Mouse (Mus musculus) right cerebral cortex, postnatal 25 days (tissue): ENCODE measurements around the gene Tlr8.

Experiments
- DNase-seq: peaks from one replicate; pipeline ENCODE4 v3.0.0; 2022

Gene Tlr8

DNA sequence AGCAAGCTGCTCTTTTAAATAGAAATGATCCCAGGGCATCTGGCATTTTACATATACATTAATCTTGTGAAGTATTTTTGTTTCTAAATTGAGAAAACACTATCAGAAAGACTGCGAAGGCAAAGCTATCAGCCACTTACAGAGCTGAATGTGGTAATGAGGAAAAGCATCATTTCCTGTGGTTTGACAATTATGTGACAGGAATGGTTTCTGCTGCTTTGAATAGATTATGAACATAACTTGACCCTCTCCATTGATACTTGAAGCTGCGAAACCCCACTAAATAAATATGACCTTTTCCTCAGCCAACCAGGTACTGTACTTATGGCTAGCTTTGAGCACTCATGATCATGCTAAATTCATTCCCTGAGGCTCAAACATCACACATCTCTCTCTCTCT, 62.8 kb downstream of the Tlr8 start:
- DNase-seq: no peak

DNA sequence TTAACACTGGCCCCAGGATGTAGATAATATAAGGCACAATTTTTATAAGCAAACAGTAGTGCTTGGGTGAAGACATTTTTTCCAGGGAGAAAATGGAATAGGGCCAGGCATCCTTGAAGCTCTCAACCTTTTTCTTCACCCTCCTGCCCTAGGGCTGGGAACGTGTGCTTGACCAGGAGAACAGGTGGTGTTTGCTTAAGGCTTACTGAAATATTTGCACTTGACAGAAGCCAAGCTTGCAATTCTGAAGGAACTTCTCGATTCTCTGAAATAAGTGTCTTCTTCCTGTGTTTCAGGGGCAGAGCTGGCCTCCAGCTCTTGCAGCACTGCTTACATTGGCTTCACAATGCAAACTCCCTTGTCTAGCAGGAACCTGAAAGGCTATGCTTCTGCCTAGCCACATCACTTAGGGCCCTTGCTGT, 68.9 kb downstream of the Tlr8 start:
- DNase-seq: no peak
